Mouse (Mus musculus): ENCODE measurements around the gene Evi5l.
A peak's percentile ranks its signal among the peaks of the same experiment; 100 is the strongest.

The Evi5l gene

DNA sequence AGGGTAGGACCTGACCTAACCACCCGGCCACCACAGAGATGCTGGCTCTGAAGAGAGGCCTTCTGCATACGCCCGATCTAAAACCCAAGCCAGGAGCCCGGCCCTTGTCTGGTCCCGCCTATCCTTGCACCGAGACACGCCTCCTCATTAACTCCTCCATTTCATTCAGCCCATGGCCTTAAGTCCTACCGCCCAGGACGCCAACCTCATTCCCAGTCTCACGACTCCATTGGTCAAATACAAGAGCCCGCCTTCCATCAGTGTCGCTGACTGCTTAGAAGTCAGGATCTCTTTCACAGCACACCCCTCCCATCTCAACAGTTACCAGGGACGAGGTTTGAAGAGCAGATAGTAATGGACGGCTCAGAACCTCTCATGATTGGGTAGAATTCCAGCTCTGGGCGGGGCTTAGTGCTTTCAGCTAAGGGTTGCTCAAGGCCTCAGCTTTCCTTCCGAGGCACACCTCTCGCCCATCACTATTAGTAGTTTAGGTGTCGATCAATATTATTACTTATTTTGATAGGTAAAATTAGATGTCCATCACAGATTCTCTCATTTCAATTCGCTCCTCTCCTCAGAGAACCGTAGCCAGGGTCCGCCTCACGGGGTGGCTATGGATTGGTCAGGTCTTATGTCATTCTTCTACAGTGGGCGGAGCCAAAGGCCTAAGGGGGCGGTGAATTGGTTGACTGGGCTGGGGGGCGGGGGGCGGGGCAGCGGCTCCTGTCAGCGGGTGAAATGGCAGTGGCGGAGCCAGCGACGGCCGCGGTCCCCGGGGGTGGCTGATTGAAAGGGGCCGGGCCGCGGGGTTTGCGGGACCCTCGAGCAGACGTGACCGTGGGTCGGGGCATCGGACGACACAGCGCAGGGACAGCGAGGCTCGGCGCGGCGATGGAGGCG is at the start of gene Evi5l:
Evi5l (plus strand) TSS at position 716 of the 900 bp plus-strand sequence.
- peak; percentile 99 to 100 for DNase-seq

DNA sequence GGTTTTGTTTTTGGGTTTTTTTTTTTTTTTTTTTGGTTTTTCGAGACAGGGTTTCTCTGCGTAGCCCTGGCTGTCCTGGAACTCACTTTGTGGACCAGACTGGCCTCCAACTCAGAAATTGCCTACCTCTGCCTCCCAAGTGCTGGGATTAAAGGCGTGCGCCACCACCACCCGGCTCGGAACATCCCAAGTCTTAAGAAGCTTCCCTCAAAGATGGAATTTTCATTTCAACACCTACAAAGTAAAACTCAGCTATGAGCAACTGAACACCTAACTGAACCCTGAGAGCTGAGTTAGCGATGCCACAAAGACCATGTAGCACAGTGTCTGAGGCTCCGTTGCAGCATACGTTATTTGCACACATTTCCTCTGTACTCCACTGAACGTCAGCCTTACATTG is 32.6 kb upstream of the Evi5l start, which contains the start of gene Cd209g:
Cd209g (plus strand) TSS at position 301 of the 400 bp plus-strand sequence.
- DNase-seq, result no peak

- peak; percentile 66 to 84 for DNase-seq
Observed at GRCm38 (mm10) chr8:4139660-4140646, 26.4 kb upstream of the Evi5l start.

DNA sequence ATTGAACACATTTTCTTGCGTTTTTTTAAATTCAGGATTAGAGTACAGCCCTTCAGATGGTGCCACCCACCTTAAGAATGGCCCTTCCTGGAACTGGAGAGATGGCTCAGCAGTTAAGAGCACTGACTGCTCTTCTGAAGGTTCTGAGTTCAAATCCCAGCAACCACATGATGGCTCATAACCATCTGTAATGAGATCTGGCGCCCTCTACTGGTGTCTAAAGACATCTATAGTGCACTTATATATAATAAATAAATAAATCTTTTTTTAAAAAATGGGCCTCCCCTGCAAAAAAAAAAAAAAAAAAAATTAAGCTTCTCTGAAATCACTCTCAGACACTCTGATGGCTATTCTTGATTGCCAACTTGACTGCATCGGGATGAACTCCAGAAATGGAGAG is 24.6 kb upstream of the Evi5l start:
- peak; percentile 12 to 20 for DNase-seq

- DNase-seq, result no peak
Observed at GRCm38 (mm10) chr8:4147272-4147671, 19.1 kb upstream of the Evi5l start.

DNA sequence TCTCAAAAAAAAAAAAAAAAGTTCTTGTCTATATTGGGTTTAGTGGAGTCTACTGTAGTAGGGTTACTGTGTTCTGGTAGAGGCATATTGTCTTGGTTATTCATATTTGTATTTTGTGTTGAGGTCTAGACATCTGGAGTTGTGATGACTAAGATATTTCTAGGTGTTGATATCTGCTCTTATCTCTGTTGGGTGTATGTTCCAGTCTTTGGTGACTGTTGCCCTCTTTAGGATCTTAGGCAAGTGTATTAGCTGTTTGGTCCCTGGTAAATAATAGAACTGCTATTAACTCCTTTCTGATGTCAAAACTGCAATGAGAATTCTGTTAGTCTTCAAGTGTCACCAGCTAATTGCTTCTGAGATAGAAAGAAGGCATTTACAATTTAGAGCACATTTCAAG is 11.5 kb upstream of the Evi5l start:
- DNase-seq, result no peak

DNA sequence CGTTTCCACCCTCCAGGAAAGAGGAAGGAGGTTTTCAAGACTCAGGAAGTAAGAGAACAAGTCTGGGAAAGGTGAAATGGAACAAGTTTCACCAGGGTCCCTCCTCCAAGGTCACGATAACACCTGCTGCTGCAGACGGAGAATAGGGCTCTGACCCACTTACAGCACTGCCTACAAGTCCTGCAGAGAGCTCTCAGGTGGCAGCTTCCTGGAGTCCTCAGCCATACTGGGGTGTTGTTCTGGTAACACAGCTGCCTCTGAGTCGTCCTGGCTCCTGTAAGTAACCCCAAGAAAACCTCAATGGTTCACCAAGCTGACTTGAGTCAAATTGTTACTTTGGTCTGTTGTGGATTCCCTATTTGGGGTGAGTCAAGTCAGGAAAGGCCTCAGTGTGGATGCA is 3.6 kb upstream of the Evi5l start:
- no peak for DNase-seq

DNA sequence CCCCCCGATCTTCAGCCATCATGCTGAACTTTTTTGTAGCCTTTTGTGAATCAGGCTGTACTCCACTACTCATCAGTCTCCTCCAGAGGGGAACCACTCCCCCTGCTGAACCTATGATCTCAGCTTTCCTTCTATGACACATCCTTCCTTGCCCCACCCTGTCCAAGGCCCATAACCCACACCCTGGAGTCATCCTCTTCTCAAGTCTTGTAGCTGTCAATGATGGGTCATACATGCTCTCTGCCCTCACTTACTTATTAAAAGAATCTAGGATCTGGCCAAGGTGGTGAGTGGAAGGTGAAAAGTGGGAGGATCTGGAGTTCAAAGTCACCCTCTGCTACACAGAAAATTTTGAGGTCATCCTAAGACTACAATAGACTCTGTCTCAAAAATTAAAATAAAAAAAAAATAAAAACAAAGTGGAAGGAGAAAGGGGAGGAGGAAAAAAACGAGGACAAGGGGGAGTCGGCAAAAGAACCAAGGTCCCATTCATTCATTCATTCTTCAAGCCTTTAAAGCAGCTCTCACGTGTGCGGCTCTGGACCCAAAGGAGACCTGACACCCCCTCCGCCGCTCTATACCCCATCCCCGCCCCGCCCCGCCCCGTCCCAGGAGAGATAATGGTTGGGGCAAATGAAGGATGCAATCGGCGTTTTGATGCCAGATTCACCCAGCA is 1.1 kb upstream of the Evi5l start:
- no peak for DNase-seq

- DNase-seq, result peak in 1 of 2 experiments; percentile 9
Observed at GRCm38 (mm10) chr8:4166881-4167525, 636 bp downstream of the Evi5l start.

DNA sequence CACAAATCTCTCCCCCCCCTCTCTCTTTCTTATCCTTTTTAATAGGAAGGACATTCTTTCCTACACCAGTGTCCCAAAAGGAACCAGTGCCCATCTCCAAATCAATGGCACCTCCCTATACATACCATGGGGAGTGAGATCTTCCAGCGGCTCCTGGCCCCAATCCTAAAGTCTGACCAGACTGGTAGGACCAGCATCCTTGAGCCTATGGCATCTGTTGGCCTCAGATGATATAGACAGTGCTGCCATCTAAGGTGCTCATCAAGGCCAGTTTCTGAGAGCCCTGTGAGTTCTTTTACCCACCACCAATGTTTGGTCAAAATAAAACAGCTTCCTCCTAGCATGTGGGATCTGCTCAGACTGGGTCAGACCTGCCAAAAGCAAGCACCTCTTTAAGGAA is 1.6 kb downstream of the Evi5l start:
- DNase-seq, result no peak

- no peak for DNase-seq
Observed at GRCm38 (mm10) chr8:4172486-4172885, 6.1 kb downstream of the Evi5l start.

- DNase-seq, result no peak
Observed at GRCm38 (mm10) chr8:4174018-4174417, 7.7 kb downstream of the Evi5l start.

- no peak for DNase-seq
Observed at GRCm38 (mm10) chr8:4183409-4183808, 17.0 kb downstream of the Evi5l start.

- no peak for DNase-seq
Observed at GRCm38 (mm10) chr8:4186151-4186550, 19.8 kb downstream of the Evi5l start.

GRCm38 (mm10) chr8:4188605-4189004 is 22.2 kb downstream of the Evi5l start:
- no peak for DNase-seq

- DNase-seq, result no peak
Observed at GRCm38 (mm10) chr8:4189031-4189722, 22.8 kb downstream of the Evi5l start.

DNA sequence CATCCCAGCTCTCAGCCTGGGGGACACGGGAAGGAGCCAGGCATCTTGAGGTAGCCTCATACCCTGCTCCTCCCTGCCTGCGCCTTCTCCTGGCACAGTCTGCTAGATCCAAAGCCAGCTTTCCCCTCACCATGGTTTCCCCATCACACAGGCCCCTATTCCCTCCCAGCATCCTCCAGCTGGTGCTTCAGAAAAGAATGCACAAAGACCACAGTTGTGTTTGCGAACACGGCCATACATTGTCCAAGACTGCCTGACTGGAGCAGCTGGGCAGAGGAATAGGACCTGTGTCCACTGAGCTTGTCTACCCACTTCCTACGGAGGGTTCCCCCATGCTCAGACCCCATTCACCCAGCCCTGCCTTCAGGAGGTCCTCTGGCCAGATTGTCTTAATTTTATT is 25.9 kb downstream of the Evi5l start:
- DNase-seq, result no peak

DNA sequence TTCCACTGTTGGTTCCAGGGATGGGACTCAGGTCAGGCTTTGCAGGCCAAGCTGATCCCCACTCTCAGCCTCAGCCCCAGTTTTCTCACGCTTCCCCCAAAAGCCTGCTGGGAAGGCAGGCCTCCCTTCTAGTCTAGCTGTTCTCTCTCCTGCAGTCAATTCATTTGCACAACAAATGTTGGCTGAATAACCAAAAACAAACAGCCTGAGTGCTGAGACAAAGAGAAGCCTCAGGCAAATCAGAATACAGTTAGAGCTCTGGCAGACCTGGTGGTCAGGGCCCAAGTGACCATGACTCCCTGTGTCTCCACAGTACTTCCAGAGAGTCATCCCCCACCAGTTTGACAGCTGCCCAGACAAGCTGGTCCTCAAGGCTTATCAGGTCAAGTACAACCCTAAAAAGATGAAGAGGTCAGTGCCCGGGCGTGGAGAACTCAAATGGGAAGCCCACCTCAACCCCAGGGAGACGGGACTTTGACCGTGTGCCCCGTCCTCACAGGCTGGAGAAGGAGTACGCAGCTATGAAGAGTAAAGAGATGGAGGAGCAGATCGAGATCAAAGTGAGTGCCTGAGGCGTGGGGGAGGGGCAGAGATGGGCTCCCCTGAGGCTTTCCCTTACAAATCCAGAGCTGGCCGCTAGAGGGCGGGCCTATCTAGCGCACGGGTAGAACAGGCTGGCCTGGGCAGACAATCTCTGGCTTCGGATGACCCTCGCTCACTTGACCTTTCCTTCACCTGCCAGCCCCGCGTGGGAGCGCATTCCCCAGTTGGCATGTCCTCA is 26.6 kb downstream of the Evi5l start:
- peak; percentile 85 to 95 for DNase-seq

GRCm38 (mm10) chr8:4193588-4193894 is 27.2 kb downstream of the Evi5l start:
- DNase-seq, result no peak

GRCm38 (mm10) chr8:4201321-4201720 is 35.0 kb downstream of the Evi5l start:
- DNase-seq, result no peak
